Mouse (Mus musculus): ENCODE measurements around the gene Calm3.

Calm3 gene

DNA sequence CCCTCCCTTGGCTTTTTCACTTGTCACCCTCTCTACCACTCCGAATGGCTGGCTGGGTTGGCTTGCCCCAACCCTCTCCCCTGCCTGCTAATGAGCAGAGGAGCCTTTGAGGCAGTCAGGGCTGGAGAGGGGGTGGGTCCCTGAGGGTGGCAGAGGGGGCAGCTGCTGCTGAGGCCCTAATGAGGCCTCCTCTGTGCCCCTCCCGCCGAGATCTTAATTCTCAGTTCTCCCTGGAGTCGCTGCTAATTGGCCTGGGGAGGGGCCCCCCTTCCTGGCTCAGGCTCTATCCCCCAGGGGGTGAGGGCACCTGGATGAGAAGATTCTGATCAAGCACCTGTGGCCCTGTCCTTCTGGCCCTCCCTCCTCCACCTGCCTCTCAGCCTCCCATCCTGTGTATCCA, 29.6 kb downstream of the Calm3 start:
- in situ Hi-C loops (cut with MboI, MseI) = no loop called here

- in situ Hi-C loops (cut with MboI, MseI) = no loop called here
These were observed 30.3 kb downstream of the Calm3 start for GRCm38 (mm10) chr7:16893612-16894011.

GRCm38 (mm10) chr7:16892352-16892730, 31.6 kb downstream of the Calm3 start:
- in situ Hi-C loops (cut with MboI, MseI) = no loop called here

DNA sequence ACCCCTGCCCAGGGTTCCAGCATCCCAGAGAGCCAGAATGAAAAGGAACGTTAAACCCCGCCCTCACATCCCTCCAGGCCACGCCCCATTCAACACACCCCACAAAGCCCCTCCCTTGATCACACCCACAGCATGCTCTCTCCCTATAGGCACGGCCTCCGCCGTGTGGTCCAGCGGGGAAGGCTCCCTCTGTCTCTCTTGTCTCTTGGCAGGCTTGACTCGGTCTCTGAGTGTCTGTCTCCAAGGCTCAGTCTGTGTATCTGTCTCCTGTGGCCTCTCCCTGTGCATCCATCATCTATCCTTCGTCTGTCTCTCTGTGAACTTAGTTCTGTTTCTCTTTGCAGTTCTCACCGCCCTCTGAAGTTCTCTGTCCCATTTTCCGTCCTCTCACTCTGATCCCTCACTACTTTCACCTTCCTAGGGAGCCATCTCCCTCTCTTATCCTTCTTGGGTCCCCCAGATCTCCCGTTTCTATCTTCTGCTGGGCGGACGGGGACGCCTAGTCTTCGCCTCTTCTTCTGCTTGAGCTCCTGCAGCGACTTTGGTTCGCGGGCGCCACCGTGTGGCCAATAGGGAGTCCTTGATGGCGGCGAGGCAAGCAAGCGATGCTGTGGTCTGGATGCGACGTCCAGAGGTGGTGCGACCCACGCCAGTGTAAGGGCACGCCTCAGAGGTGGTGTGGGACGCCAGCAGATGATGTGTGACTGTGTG, 32.1 kb downstream of the Calm3 start, which contains the start of gene Gng8:
Gene Gng8, plus strand, starts transcription at position 146 of the 711 bp plus-strand sequence.
- in situ Hi-C loops (cut with MboI, MseI) = no loop called here

DNA sequence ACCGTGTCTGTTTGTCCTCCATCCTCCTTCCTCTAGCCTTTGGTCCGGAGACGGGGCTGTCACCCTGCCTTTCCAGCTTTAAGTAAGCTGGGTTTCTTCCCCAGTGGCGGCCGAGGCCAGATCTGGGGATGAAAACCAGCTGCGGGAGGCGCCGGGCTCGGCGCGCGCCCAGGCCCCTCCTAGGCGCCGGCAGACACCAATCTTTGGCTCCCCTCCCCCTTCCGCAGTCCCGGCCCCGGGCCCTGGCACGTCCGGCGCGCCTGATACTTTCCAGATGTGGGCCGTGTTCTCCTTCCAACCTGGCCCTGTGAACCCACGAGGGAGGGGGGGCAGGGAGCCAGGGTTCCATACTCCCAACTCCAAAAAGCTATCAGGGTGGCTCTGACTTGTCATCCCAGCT, 33.0 kb downstream of the Calm3 start:
- in situ Hi-C loops (cut with MboI, MseI) = no loop called here

GRCm38 (mm10) chr7:16890536-16890935, 33.4 kb downstream of the Calm3 start:
- in situ Hi-C loops (cut with MboI, MseI) = no loop called here

- in situ Hi-C loops (cut with MboI, MseI) = no loop called here
These were observed 38.0 kb downstream of the Calm3 start for GRCm38 (mm10) chr7:16885905-16886304.

GRCm38 (mm10) chr7:16885271-16885776, 38.6 kb downstream of the Calm3 start:
- in situ Hi-C loops (cut with MboI, MseI) = no loop called here

DNA sequence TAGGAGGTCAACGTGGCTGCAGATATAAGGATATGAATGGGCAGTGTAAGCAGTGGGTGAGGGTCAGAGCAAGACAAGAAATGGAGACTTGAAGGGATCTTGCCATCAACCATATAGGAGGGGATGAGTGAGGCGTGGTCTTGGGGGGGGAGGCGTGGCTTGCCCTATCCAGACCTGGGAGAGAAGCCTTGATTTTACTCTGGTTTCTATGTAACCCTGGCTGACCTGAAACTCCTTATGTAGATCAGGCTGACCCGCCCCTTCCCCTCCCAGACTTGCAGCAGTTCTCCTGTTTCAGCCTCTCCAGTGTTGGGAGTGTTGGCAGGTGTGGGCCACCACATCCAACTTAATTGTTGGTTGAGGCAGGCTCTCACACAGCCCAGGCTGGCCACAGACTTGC, 39.6 kb downstream of the Calm3 start:
- in situ Hi-C loops (cut with MboI, MseI) = no loop called here

DNA sequence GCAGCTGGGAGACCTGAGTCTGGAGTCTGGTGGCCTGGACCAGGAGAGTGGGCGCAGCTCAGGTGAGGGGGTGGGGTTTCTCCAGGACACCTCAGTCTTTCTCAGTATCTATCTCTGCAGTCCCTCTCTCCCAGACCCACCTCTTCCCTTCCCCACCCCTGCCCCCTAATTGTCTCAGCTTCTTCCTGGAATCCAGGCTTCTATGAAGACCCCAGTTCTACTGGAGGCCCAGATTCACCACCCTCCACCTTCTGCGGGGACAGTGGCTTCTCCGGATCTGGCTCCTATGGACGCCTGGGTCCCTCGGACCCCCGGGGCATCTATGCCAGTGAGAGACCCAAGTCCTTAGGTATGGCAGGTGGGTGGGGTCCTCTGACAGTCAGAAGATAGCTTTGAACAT, 40.8 kb downstream of the Calm3 start:
- in situ Hi-C loops (cut with MboI, MseI) = no loop called here

- in situ Hi-C loops (cut with MboI, MseI) = no loop called here
These were observed 43.3 kb downstream of the Calm3 start for GRCm38 (mm10) chr7:16880615-16881014.

DNA sequence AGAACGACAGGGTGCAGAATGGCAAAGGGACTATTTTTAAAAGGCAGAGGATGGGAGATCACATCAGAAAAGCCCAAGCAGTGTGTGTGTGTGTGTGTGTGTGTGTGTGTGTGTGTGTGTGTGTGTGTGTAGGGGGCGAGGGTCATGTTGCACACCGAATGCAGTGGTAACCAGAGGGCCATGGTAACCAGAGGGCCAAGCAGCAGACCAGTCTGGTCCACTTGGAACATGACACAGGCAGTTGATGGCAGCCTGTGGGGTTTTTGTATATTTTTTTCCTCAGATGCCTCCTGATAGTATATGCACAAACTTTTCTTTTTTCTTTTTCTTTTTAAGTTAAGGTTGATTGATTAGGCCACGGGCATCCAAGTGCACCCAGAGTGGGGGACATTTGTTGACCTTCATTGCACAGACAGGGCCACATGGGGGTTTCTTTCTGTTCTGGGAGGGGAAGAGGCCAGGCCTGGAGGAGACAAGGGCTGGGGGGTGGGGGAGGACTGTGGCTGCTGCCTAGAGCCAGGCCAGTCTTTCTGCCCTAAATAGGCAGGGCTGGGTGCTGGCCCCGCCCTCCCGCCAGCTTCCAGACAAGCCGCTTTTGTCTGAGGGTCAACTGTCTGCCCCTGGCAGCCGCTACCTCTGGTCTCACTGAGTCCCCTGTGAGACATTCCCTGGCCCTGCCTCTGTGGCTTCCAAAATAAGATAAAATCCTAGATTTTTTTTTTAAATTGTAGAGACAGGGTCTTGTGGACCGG, 43.9 kb downstream of the Calm3 start:
- in situ Hi-C loops (cut with MboI, MseI) = loop anchor here in 1 of 2 experiments (10.0 kb wide), 1 partner anchor 835 kb away; the partner anchor contains the start of gene Bicra

GRCm38 (mm10) chr7:16877717-16878116, 46.2 kb downstream of the Calm3 start:
- in situ Hi-C loops (cut with MboI, MseI) = loop anchor here in 1 of 2 experiments (10.0 kb wide), 1 partner anchor 833 kb away; the partner anchor contains the start of gene Bicra

- in situ Hi-C loops (cut with MboI, MseI) = loop anchor here in 1 of 2 experiments (10.0 kb wide), 1 partner anchor 832 kb away; the partner anchor contains the start of gene Bicra
These were observed 47.3 kb downstream of the Calm3 start for GRCm38 (mm10) chr7:16876608-16877007.

- in situ Hi-C loops (cut with MboI, MseI) = loop anchor here in 1 of 2 experiments (10.0 kb wide), 1 partner anchor 831 kb away; the partner anchor contains the start of gene Bicra
These were observed 47.9 kb downstream of the Calm3 start for GRCm38 (mm10) chr7:16876006-16876405.

GRCm38 (mm10) chr7:16875326-16875725, 48.6 kb downstream of the Calm3 start:
- in situ Hi-C loops (cut with MboI, MseI) = loop anchor here in 1 of 2 experiments (10.0 kb wide), 1 partner anchor 831 kb away; the partner anchor contains the start of gene Bicra

- in situ Hi-C loops (cut with MboI, MseI) = loop anchor here in 1 of 2 experiments (10.0 kb wide), 1 partner anchor 830 kb away; the partner anchor contains the start of gene Bicra
These were observed 48.8 kb downstream of the Calm3 start, which contains the start of gene Dact3 for GRCm38 (mm10) chr7:16875310-16875325. TSS of gene Dact3 (plus strand) at chr7:16875317.

DNA sequence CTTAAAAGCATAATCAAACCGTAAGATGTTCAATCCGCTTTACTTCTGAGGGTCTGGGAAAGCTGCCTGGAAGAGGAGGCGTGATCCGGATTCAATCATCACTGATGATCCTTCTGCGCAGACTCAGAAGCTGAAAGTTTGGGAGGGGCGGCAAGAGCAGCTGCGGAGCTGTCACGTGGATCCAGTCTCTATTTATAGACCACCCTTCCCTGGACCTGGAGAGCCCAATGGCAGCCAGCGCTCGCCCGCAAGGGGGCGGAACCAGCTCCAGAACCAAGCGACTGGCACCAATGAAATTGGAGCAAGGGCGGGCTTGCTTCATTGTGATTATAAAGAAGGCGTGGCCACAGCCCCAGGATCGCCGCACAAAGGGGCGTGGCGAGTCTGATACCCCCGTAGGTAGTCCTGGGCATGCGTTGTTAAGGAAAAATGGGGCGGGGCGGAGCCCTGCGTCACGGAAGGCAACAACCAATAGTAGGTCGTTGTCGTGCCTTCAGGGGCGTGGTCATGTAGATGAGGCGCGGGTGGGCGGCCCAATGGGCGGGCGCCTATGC, 49.1 kb downstream of the Calm3 start:
- in situ Hi-C loops (cut with MboI, MseI) = loop anchor here in 1 of 2 experiments (5.0 to 10.0 kb wide), 2 partner anchors 47 to 830 kb away; partner anchors contain the start of genes Bicra and Calm3

DNA sequence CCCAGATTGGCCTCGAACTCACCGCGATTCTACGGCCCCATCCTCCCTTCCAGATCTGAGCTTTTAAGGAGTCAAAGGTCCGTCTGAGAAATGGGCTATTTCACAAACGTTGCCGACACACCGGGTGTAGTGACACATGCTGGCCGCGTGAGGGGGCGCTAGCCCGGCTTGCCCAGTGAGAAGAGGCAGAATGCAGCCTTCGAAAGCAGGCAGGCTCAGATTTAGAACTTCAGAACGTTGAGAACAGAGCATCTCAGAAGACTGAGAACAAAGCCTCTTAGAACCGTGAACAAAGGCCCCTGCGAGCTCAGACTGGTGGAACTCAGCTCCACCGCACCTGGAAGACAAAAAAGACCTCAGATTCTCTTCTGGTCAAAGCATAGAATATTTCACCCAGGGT, 49.7 kb downstream of the Calm3 start:
- in situ Hi-C loops (cut with MboI, MseI) = loop anchor here in 1 of 2 experiments (5.0 to 10.0 kb wide), 2 partner anchors 48 to 829 kb away; partner anchors contain the start of genes Bicra and Calm3

DNA sequence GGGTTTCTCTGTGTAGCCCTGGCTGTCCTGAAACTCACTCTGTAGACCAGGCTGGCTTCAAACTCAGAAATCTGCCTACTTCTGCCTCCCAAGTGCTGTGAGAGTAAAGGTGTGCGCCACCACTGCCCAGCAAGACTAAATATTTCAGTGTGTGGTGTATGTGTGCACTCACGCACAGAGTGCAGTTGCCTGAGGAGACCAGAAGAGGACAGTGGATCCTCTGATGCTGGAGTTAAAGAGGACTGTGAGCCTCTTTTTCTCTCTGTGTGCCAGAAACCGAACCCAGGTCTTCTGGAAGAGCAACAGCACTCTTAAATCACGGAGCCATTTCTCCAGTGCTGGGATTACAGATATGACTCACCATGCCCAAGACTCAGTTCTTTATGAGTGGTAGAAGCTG, 50.5 kb downstream of the Calm3 start:
- in situ Hi-C loops (cut with MboI, MseI) = loop anchor here in 1 of 2 experiments (5.0 to 10.0 kb wide), 2 partner anchors 49 to 829 kb away; partner anchors contain the start of genes Bicra and Calm3

GRCm38 (mm10) chr7:16872478-16872877, 51.4 kb downstream of the Calm3 start:
- in situ Hi-C loops (cut with MboI, MseI) = loop anchor here in 1 of 2 experiments (5.0 to 10.0 kb wide), 2 partner anchors 50 to 828 kb away; partner anchors contain the start of genes Bicra and Calm3

GRCm38 (mm10) chr7:16871600-16871999, 52.3 kb downstream of the Calm3 start:
- in situ Hi-C loops (cut with MboI, MseI) = loop anchor here in 1 of 2 experiments (5.0 to 10.0 kb wide), 2 partner anchors 51 to 827 kb away; partner anchors contain the start of genes Bicra and Calm3
